Mouse (Mus musculus) ES-Bruce4 (cell line): ENCODE measurements around the gene Phldb2. TPM values are rescaled to one million over a fixed set of nuclear protein-coding genes. Genes with fewer than 3 reads are reported as not detected.

Source experiments
- H3K27ac ChIP-seq: 2 replicates; pipeline ENCODE4 v1.5.1; 2012; ENCODE audit warnings: low read length, inconsistent platforms; ENCODE audit not compliant: insufficient read depth
- H3K27me3 ChIP-seq: 2 replicates; pipeline ENCODE4 v1.6.1; 2012; ENCODE audit warnings: mild to moderate bottlenecking, low read length, inconsistent platforms; ENCODE audit not compliant: control insufficient read depth, poor library complexity, insufficient read depth, severe bottlenecking
- H3K36me3 ChIP-seq: 2 replicates; pipeline ENCODE4 v1.6.1; 2012; ENCODE audit warnings: inconsistent platforms, mild to moderate bottlenecking, low read length, moderate library complexity; ENCODE audit not compliant: control insufficient read depth, poor library complexity, insufficient read depth, severe bottlenecking
- H3K4me1 ChIP-seq: one replicate; pipeline ENCODE4 v1.8.1; 2011; ENCODE audit warnings: low read length; ENCODE audit not compliant: control insufficient read depth, insufficient read depth
- H3K4me3 ChIP-seq: 2 replicates; pipeline ENCODE4 v1.5.1; 2011; ENCODE audit warnings: low read depth, mild to moderate bottlenecking, low read length
- H3K9ac ChIP-seq: 2 replicates; pipeline ENCODE4 v1.6.1; 2012; ENCODE audit warnings: low read depth, mild to moderate bottlenecking, inconsistent platforms; ENCODE audit not compliant: poor library complexity, severe bottlenecking
- H3K9me3 ChIP-seq: replicated peaks from 2 replicates; pipeline ENCODE4 v1.6.1; 2012; ENCODE audit warnings: mild to moderate bottlenecking, low read length, inconsistent platforms; ENCODE audit not compliant: control insufficient read depth, poor library complexity, insufficient read depth, severe bottlenecking
- CTCF ChIP-seq: IDR thresholded peaks from one replicate; pipeline ENCODE4 v1.8.1; 2011; ENCODE audit warnings: low read depth, low read length
- EP300 ChIP-seq: IDR thresholded peaks from 2 replicates; pipeline ENCODE4 v1.6.1; 2011; ENCODE audit warnings: low read depth, low read length; ENCODE audit not compliant: insufficient read depth
- POLR2A ChIP-seq: IDR thresholded peaks from one replicate; pipeline ENCODE4 v1.8.1; 2011; ENCODE audit warnings: low read length; ENCODE audit not compliant: insufficient read depth
- polyA plus RNA-seq: library from polyadenylated mRNA; stranded (reverse); fragments of >200 nt; gene quantifications from 2 replicates; pipeline ENCODE4 v1.2.4, GENCODE M21; 2011; ENCODE audit warnings: low read depth; ENCODE audit not compliant: missing spikeins, insufficient read depth, insufficient read length

Gene Phldb2
- polyA plus RNA-seq, 1 experiment: 60.9 TPM

DNA sequence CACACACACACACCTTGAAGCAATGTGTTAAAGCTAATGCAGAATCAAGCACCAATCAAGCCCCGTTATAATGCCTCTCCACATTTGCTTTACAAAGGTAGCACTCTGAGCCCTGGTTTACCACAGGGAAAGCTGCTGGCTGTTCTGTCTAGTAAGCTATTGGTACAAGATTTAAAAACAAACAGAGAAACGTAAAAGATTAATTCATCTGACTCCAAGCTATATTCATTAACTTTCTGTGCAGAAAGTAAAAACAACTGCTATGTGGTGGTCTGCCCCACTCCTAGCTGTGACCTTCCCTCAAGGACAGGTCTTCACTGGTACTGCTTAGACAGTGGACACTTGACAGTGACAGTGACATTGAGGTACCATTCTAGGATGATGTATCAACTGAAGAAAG is 69.2 kb downstream of the Phldb2 start:
- Histone ChIP-seq H3K27me3 (no peaks in the 10 kb centered on the region), H3K9ac (no peak overlapping the region), H3K36me3 (no peaks in the 10 kb centered on the region), H3K9me3 (no peaks in the 10 kb centered on the region), H3K4me1 (no peaks in the 10 kb centered on the region), H3K27ac (no peak overlapping the region), H3K4me3 (no peak overlapping the region)
- TF ChIP-seq POLR2A (no peak), CTCF (no peak), EP300 (no peak)

DNA sequence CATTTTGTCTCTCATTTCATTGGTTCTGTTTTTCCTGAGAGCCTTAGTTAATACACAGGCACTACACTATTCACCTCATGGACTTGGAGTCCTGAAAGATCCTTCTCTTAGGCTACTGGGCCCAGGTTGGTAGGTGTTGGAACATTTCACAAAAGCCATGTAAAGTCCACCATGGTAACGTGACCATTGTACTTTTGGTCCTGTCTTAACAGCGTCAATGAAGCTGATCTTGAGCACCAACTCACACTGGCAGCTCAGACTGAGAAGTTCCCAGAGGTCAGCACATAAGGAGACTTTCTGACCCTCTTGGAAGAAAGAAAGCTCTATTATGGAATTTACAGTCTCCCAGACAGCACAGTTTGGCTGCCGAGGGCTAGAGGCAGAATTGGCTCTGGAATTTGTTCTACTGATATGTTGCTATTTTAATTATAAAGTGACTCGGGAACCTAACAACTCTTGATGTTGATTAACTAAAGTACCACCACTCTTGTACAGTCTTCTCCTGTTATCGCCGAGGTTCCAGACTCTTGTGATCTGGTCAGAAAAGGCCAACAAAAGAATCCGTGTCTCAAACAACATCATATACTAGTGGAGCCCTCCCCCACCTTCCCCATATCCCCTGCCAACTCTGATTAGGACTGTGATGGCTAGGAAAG is 72.1 kb downstream of the Phldb2 start:
- no peaks in the 10 kb centered on the region for H3K4me1 ChIP-seq
- no peaks in the 10 kb centered on the region for H3K36me3 ChIP-seq
- no peak overlapping the region for H3K4me3 ChIP-seq
- TF ChIP-seq EP300 (no peak), CTCF (no peak), POLR2A (no peak)
- no peak overlapping the region for H3K27ac ChIP-seq
- H3K27me3 ChIP-seq: no peaks in the 10 kb centered on the region
- H3K9me3 ChIP-seq: no peaks in the 10 kb centered on the region
- no peak overlapping the region for H3K9ac ChIP-seq

DNA sequence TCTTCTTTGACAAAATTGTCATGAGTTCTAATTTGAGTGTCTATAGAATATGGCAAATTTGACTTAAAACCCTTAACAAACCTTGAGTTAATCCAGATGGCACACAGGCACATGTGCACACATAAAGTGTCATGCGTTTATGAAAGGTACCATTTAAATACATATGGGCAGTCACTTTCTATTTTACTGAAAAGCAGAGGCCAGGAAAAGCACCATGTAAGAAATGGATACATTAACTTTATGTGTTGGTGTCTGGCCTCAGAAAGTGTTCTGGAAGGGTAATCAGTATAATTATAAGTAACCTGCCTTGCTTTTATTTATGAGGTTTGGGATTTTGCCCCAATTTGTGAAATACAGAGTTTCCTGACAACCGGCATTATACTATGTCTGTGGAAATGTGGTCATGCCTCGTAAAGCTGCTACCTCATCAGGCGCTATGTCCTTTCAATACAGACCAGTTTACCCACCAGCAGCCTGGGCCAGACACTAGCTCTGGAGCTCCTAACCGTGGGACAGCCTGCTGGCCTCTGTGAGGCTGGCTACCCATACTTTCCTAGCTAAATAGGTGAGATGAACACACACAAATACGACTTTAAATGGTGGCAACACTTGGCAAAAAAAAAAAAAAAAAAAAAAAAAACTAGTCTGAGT is 73.2 kb downstream of the Phldb2 start:
- Histone ChIP-seq H3K27me3 (no peaks in the 10 kb centered on the region), H3K4me1 (no peaks in the 10 kb centered on the region), H3K9ac (no peak overlapping the region), H3K36me3 (no peaks in the 10 kb centered on the region), H3K4me3 (no peak overlapping the region), H3K9me3 (no peaks in the 10 kb centered on the region), H3K27ac (no peak overlapping the region)
- TF ChIP-seq EP300 (no peak), CTCF (no peak), POLR2A (no peak)

DNA sequence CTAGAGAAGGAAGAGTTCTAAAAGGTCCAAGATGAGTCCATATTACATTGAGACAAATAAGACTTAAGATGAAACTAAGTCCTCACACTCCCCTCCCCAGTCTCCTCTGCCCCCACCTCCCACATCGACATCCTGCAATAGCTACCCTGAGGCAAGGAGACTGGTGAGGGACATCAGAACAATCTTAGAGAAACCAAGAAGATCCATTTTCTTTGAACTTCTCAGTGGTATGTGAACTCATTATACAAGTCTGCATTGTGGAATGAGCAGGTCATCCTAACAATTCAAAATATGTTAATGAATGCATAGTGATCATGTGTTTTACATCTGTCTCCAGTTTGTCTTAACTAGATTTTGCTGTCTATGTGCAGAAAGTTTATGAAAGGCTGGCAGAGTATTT is 75.7 kb downstream of the Phldb2 start:
- Histone ChIP-seq H3K9me3 (no peaks in the 10 kb centered on the region), H3K4me1 (no peaks in the 10 kb centered on the region), H3K36me3 (no peaks in the 10 kb centered on the region), H3K4me3 (no peak overlapping the region), H3K27ac (no peak overlapping the region), H3K27me3 (no peaks in the 10 kb centered on the region), H3K9ac (no peak overlapping the region)
- TF ChIP-seq CTCF: no peak
- no peak for TF ChIP-seq EP300
- TF ChIP-seq POLR2A: no peak

DNA sequence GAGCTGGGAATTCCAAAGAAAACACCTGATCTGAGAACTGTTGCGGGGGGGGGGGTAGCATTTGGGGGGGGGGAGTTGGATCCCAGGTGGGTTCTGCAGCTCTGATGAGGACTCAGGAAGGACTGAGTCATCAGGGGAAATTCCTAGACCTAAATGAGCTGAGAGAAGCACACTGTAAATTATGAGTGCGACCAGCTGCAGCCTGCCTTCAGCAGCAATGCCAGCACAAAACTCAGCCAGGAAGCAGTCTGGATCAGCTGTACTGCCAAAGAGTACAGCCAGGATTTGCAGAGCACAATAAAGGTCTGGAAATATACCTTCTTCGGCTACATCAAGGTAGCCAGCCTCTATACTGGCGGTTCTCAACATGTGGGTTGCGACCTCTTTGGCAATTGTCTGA is 76.2 kb downstream of the Phldb2 start:
- no peaks in the 10 kb centered on the region for H3K27me3 ChIP-seq
- no peaks in the 10 kb centered on the region for H3K9me3 ChIP-seq
- no peak overlapping the region for H3K9ac ChIP-seq
- no peak for TF ChIP-seq CTCF
- no peak for TF ChIP-seq EP300
- TF ChIP-seq POLR2A: no peak
- no peak overlapping the region for H3K27ac ChIP-seq
- no peaks in the 10 kb centered on the region for H3K36me3 ChIP-seq
- no peak overlapping the region for H3K4me3 ChIP-seq
- H3K4me1 ChIP-seq: no peaks in the 10 kb centered on the region

DNA sequence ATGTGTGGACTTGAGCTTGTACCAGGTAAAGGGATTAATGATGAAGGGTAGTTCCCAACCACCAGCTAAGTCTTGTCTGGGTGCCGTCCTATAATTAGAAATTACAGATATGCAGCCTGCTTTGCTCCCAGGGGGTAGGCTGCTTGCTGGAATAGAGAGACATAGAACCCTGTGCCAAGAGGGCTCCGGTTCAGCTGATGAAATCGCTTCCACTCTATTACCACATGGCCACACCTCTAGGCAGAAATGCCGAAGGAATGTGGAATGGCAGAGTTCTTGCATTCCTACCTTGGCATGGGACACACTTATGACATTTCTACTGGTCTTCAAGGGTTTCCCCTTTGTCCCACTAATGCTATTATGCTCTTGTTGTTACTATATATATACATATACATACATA is 80.0 kb downstream of the Phldb2 start:
- Histone ChIP-seq H3K36me3 (no peaks in the 10 kb centered on the region), H3K9ac (no peak overlapping the region), H3K9me3 (no peaks in the 10 kb centered on the region), H3K27ac (no peak overlapping the region), H3K4me1 (no peaks in the 10 kb centered on the region), H3K4me3 (no peak overlapping the region), H3K27me3 (no peaks in the 10 kb centered on the region)
- TF ChIP-seq POLR2A: no peak
- no peak for TF ChIP-seq CTCF
- no peak for TF ChIP-seq EP300
